Mouse (Mus musculus): ENCODE measurements around the gene Ifnl3.

Gene Ifnl3

GRCm38 (mm10) chr7:28546649-28547048 lies 24.0 kb downstream of the Ifnl3 start:
- no peak for DNase-seq (ENCODE audit: low spot score in 2 of 2)

GRCm38 (mm10) chr7:28547154-28547553 lies 24.5 kb downstream of the Ifnl3 start, which contains the start of gene Nccrp1:
Gene Nccrp1 (minus strand): TSS chr7:28547254.
- no peak for DNase-seq (ENCODE audit: low spot score in 2 of 2)

GRCm38 (mm10) chr7:28547628-28548027 lies 25.0 kb downstream of the Ifnl3 start:
- no peak for DNase-seq (ENCODE audit: low spot score in 2 of 2)

GRCm38 (mm10) chr7:28553076-28553475 lies 30.4 kb downstream of the Ifnl3 start:
- no peak for DNase-seq (ENCODE audit: low spot score in 2 of 2)

- DNase-seq (ENCODE audit: low spot score in 2 of 2): no peak
These were observed 33.4 kb downstream of the Ifnl3 start for GRCm38 (mm10) chr7:28555939-28556535.

- DNase-seq (ENCODE audit: low spot score in 2 of 2): no peak
These were observed 34.4 kb downstream of the Ifnl3 start for GRCm38 (mm10) chr7:28557069-28557468.

- DNase-seq (ENCODE audit: low spot score in 2 of 2): no peak
These were observed 35.1 kb downstream of the Ifnl3 start for GRCm38 (mm10) chr7:28557708-28558107.

- no peak for DNase-seq (ENCODE audit: low spot score in 2 of 2)
These were observed 35.9 kb downstream of the Ifnl3 start for GRCm38 (mm10) chr7:28558486-28558885.

- DNase-seq (ENCODE audit: low spot score in 2 of 2): no peak
These were observed 38.2 kb downstream of the Ifnl3 start for GRCm38 (mm10) chr7:28560856-28561255.

GRCm38 (mm10) chr7:28561967-28562366 lies 39.3 kb downstream of the Ifnl3 start:
- DNase-seq (ENCODE audit: low spot score in 2 of 2): no peak

GRCm38 (mm10) chr7:28562371-28562770 lies 39.7 kb downstream of the Ifnl3 start:
- no peak for DNase-seq (ENCODE audit: low spot score in 2 of 2)

GRCm38 (mm10) chr7:28562951-28563350 lies 40.3 kb downstream of the Ifnl3 start:
- DNase-seq (ENCODE audit: low spot score in 2 of 2): no peak

- no peak for DNase-seq (ENCODE audit: low spot score in 2 of 2)
These were observed 42.8 kb downstream of the Ifnl3 start for GRCm38 (mm10) chr7:28565407-28565806.

GRCm38 (mm10) chr7:28567539-28567938 lies 44.9 kb downstream of the Ifnl3 start:
- DNase-seq (ENCODE audit: low spot score in 2 of 2): no peak

- peak; percentile 72 to 75 for DNase-seq (ENCODE audit: low spot score in 2 of 2)
These were observed 45.6 kb downstream of the Ifnl3 start for GRCm38 (mm10) chr7:28568253-28568652.

GRCm38 (mm10) chr7:28570291-28570981 lies 47.8 kb downstream of the Ifnl3 start:
- DNase-seq (ENCODE audit: low spot score in 2 of 2): peak in 1 of 2 experiments; percentile 36

GRCm38 (mm10) chr7:28570982-28571682 lies 48.5 kb downstream of the Ifnl3 start:
- no peak for DNase-seq (ENCODE audit: low spot score in 2 of 2)

GRCm38 (mm10) chr7:28572689-28573088 lies 50.1 kb downstream of the Ifnl3 start:
- no peak for DNase-seq (ENCODE audit: low spot score in 2 of 2)

- DNase-seq (ENCODE audit: low spot score in 2 of 2): no peak
These were observed 50.6 kb downstream of the Ifnl3 start for GRCm38 (mm10) chr7:28573236-28573635.

Measured in right cerebral cortex, adult 2 months (tissue).